Mouse (Mus musculus) embryo, embryonic 9.5 days (tissue): ENCODE measurements at regions not wholly inside any gene's neighbourhood (a gene's known extent, or its start where the extent isn't known, plus 50 kb on each side); places are given as distances from the start of the nearest gene placed in this dataset.

Experiments used
- DNase-seq: peaks from one replicate; pipeline ENCODE4 v3.0.0-alpha.2; 2017; ENCODE audit errors: extremely low spot score

DNA sequence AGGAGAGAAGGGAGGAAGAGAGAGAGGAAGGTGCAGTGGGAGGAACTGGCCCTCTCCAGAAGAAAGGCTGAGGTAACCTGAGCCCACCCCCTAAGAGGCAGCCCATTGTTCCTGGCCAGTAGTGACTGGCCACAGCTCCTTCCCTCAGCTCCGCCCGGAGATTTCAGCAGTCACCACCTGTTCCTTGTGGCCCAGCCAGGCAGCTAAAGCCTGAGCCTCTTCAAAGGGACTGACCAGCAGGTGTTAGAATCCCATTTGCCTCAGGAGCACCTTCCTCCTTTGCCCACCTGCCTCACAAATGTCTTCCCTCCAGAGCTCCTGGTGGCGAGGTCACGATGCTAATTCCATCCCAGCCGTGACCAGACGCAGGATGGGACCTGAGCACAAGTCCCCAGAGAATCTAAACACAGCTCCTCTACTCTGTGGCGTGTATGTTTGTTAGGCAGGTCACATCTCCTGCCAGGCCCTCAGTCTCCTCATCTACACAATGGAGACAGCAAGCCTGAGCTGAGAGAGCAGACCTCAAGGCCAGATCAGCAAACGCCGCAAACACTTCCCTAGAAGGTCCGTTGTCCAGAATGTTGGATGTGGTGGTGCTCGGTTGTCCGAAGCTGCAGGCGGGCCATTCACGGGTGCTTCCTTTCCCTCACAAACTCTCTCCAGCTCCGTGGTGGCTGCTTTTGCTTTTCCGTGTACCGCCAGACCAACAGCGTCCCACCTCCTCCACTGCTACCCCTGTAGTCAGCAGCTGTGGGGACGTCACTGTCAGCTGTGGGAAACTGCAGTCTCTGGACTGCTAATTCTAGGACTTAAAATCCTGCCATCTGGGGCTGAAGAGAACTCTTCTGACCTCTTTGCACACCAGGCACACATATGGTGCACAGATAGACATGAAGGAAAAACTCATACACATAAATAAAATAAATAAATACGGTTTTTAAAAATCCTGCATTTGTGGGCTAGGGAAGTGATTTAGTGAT, 145.8 kb upstream of the Rad23b start:
- DNase-seq: peak; percentile 17

GRCm38 (mm10) chr4:55206226-55206625, 143.6 kb upstream of the Rad23b start:
- DNase-seq: no peak

DNA sequence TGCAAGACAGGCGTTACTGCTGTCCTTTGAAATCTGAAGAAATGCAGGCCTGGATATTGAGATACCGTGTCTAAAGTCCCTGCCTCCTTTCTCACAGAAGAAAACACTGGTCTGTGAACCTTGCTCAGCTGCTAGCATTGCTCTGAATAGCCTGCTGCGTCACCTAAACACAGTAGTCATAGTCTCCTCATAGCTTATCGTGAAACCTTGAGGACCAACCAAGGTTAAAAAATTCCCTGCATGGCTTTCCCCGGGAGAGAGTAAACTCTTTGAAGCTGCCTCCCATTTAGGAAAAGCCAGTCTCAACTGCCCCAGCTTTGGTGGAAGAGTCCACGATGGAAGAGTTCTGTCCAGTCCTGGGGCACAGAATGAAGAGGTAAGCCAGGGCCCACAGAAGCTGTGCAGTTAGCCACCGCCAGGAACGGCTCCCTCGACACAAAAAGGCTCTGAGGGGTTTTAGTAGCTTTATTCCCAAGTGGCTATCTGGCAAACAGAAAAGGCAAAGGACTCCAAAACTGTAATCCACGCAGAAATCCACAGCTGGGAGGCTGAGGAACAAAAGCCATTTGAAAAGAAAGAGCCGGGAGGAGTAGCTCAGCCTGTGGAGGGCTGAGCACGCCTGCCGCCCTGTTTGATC, 142.0 kb upstream of the Rad23b start:
- peak; percentile 45 for DNase-seq

- peak; percentile 58 for DNase-seq
These were observed 141.2 kb upstream of the Rad23b start for GRCm38 (mm10) chr4:55208386-55209345.

DNA sequence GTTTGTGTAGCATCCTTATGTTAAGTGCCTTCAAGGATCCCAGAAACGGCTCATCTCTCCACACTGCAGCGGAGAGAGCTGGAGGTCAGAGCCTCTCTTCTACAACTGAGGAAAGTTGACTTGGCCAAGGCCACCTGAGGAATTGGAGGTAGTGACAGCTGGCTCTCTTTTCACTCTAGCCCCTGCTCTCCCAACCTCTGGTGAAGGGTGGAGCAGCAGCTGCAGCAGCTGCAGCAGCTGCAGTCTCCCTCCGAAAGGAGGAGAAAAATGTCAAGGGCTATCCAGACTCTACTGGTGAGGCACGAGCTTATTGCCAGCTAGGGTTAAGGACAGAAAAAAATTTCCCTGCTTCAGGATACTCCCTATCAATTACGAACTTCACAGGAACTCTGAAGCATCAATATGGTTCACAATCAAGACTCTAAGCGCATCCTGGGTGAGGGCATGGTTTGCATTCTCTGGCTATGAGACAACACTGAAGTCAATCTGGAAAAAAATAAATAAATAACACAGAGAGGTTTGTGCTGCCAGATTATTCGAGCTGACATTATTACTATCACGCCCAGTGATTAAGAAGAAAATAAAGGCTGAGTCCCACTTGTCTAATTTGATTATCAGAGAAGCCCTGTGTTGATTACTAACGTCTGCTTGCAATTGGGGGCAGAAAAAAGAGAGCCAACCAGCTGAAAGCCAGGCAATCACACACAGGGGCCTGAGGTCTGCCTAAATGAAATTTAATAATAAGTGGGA, 134.2 kb upstream of the Rad23b start:
- no peak for DNase-seq

GRCm38 (mm10) chr4:55216175-55216545, 133.7 kb upstream of the Rad23b start:
- DNase-seq: no peak

DNA sequence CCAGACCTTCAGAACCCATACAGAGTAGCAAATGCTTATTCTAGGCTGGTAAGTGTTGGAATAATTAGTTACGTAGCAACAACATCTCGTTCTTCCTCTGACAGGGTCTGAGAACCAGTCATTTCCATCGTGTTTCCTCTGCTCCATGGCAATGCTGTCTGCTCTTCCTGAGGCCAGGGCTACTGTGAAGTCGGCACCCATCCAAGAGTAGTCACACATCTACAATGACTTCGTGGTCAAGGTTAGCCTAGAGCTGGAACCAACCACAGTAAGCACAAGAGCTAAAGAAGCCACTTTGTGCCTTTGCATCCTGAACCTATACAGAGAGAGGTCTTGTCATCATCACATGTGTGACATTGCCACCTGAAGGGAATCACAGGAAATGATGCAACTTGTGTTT, 124.1 kb upstream of the Rad23b start:
- DNase-seq: no peak

DNA sequence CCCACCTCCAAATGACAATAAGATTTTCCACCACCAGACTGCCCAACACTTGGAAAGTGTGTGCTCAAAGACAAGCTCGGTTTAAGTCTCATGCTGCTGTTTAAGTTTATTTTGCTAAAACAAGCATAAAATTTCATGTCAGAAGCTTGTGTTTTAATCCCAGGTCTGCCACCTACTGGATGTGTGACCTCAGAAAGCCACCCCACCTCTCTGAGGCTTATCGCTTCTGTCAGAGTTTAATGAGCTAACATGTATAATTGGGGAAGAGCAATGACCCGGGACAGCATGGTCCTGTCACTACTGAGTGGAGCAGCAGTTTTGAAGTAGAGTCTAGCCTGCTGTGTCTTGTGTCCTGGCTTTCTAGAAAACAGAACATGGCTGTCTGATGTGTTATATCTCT, 122.4 kb upstream of the Rad23b start:
- no peak for DNase-seq

GRCm38 (mm10) chr4:55231522-55231921, 118.3 kb upstream of the Rad23b start:
- DNase-seq: peak; percentile 42

GRCm38 (mm10) chr4:55237856-55238255, 112.0 kb upstream of the Rad23b start:
- DNase-seq: no peak

DNA sequence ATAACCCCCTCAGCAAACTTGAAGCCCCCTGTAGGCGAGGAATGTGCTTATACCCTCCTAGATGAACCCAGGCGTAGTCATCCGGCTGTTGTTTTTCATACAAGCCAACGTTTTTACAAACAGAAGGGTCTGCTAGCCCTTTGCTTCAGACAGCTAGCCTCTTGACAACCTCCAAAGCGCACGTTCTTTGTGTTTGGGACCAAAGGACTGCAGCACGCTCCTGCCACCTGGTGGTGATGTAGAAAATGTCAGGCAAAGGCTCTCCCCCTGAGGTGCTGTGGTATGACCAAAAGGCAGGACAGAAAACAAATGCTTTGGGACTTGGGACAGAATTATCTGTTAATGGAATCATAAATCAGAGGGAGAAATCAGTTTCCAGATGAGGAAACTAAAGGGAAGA, 109.4 kb upstream of the Rad23b start:
- peak; percentile 80 for DNase-seq

DNA sequence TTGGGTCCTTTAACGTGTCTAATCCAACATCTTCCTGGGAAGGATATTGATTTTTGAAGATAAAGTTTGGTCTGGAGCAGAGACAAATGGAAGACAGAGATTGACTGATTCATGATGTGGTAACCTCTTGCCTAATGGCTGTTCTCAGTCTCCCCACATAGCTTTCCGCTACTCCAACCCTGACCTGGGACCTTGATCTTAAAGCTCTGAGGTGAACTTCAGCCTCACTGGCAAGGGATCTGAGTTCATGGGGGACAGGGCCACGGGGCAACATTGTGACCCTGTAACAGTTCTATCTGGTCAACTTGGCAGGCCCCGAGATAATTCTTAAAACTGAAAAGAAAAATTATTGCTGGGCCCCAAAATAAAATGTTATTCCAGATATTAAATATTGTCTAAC, 107.5 kb upstream of the Rad23b start:
- DNase-seq: no peak

DNA sequence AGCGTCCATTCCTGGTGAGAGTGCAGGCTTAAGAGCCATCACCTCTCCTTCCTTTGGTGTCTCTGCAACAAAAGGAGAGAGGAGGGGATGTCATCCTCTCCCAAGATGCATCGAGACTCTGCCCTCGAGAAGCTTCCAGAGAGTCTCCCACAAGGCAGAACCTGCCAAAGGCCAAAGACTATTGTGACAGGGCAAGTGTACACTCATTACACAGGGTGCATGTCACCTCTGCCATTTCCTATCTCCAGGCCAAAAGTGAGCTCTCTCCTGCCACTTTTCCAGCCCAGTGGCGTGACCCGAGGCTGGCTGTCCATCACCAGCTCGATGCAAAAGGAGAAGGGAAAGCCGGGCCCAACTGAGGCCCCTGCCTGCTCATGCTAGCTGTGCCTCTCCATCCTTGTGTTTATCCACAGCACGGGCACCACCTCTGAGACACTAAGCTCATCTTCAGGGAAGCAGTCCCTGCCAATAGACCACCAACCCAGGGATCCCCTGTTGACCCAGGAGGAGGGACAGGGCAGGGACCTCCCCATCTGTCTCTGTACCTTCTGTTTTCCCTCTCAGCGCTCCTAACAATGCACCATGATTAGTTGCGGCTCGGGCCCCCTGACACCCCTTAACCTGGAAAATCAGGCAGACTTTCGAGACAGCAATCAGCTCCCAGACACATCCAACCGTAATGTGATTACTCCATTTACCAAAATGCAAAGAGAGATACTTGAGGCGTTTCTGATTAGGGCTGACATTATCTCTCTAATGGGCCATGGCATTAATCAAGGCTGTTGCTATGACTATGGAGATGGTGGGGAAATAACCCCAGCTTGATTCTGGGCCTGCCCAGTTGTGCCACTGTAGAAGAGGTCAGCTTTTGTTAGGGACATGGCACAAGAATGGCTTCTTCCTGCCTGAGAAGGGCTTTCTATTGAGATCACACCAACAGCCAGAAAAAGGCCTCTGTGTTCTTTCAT, 106.5 kb upstream of the Rad23b start:
- DNase-seq: peak; percentile 8

DNA sequence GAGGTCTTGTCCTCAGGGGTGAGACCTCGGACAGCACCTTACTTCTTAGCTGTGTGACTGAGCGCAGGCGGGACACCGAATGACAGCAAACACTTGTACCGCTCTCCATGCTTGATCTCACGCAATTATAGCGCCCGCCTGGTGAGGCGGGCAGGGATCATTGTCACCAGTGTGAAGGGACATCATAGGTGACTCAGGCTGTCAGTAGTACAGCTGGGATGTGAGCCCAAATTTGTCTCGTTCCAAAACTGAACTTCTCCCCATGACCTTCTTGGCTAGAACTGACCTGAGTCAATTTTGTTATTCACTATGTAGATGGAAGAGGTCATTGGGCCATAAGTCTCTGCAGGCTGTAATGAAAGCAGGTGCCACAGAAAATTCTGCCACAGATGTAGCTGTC, 104.1 kb upstream of the Rad23b start:
- DNase-seq: no peak

DNA sequence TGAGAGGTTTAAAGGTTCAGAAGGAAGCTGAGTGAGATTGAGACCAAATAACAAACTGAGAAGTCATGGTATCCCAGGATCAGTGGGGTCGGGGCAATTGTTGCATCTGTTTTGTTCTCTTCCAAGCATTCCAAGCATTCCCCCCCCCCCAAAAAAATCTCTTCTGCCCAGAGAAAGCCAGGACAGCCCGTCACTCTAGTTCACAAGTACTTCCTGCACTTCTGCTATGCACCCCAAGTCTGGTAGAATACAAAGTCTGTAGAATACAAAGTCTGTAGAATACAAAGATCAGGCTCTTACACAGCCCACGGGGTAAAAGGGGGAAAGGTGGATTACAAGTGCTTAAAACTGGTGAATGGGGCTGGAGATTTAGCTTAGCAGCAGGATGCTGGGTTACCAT, 99.5 kb upstream of the Rad23b start:
- no peak for DNase-seq

DNA sequence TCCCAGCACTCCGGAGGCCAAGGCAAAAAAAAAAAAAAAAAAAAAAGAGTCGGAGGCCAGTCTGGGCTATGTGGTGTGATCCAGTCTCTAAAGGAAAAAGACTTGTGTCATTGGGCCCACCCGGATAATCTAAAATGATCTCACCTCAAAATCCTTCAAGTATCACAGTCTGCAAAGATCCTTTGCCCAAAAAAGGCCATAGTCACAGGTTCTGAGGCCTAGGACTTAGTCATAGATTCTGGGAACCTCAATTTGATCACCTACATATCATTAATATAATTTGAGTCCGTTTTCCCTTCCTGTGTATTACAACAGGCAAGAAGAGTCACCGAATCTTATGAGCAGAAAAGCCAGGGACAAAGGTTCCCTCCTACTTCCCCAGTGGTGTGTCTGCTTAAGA, 98.3 kb upstream of the Rad23b start:
- no peak for DNase-seq

DNA sequence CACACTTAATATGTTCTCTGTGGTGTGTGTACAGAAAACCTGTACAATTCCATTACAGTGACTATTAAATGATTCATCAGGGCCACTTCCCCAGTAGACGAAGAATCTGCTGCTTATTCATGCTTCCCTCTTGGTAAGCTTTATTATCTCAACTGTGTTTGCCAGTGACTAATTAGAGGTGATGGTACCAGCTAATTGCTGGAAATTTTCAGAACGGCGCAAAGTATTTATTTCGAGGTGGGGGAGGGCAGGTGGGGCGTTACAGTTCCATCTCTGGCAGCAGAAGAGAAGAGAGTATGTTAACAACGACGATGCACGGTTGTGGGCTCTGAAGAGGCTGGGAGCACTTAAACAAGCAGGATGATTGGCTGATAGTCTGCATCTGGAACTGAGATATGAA, 96.1 kb upstream of the Rad23b start:
- no peak for DNase-seq

- DNase-seq: no peak
These were observed 77.7 kb upstream of the Rad23b start for GRCm38 (mm10) chr4:55271965-55272630.

DNA sequence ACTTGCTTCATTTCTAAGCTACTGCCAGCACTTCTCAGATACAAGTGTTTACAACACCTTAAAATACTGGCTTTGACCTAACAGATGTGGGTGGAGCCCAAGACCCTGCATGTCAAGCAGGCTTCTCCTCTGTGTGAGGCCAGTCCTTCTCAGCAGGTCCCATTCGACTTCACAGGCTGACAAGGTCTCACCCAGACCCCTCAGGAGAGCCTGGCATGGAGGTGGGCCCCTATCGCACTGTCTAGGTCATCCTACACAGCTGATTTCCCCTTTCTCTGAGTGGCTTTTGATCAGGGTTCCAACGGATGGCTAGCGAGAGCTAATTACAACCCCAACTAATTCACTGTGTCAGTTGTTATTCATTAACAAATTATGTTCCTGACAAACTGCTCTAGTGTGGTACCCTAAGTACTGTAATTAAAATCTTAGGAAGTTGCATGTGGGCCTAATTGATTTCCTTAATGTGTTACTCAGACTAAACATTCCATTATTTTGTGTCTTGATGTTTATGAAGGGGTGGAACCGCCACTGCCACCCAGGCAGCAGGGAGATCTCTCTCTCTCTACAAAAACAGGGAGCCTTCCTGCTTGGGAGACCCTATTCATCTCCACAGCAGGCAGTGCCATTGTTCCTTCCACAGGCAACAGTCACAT, 73.4 kb upstream of the Rad23b start:
- DNase-seq: no peak
